Mouse (Mus musculus) forebrain, embryonic 15.5 days (tissue): ENCODE measurements around the gene Tmem121. TPM values are rescaled to one million over a fixed set of nuclear protein-coding genes. Genes with fewer than 3 reads are reported as not detected.
A peak's percentile ranks its signal among the peaks of the same experiment; 100 is the strongest.
"Not testable (repeated sequence)": the region's sequence is repeated elsewhere in the genome, so short reads cannot be mapped to it uniquely, and the experiment has no call there.

Source experiments
- ATAC-seq: fragments of 200-750 bp; cut with Nextera tagmentation; replicated peaks from 2 replicates; pipeline ENCODE4 v1.8.0; 2017; ENCODE audit warnings: mild to moderate bottlenecking, moderate TSS enrichment, moderate library complexity
- H3K27ac ChIP-seq: fragments of 300-500 bp; sonication (generic); replicated peaks from 2 replicates; pipeline ENCODE4 v1.5.1; 2015; ENCODE audit warnings: mild to moderate bottlenecking, inconsistent platforms
- H3K27me3 ChIP-seq: fragments of 300-500 bp; sonication (generic); 2 replicates; pipeline ENCODE4 v1.6.1; 2015; ENCODE audit warnings: inconsistent platforms
- H3K36me3 ChIP-seq: fragments of 300-500 bp; sonication (generic); 2 replicates; pipeline ENCODE4 v1.6.1; 2015; ENCODE audit warnings: mild to moderate bottlenecking, inconsistent platforms
- H3K4me1 ChIP-seq: fragments of 300-500 bp; sonication (generic); 2 replicates; pipeline ENCODE4 v1.6.1; 2015; ENCODE audit warnings: inconsistent platforms
- H3K4me2 ChIP-seq: fragments of 300-500 bp; sonication (generic); replicated peaks from 2 replicates; pipeline ENCODE4 v1.6.1; 2015; ENCODE audit warnings: mild to moderate bottlenecking, inconsistent platforms
- H3K4me3 ChIP-seq: fragments of 300-500 bp; sonication (generic); 2 replicates; pipeline ENCODE4 v1.5.1; 2015; ENCODE audit warnings: mild to moderate bottlenecking, inconsistent platforms
- H3K9ac ChIP-seq: fragments of 300-500 bp; sonication (generic); replicated peaks from 2 replicates; pipeline ENCODE4 v1.6.1; 2015; ENCODE audit warnings: mild to moderate bottlenecking, inconsistent platforms
- H3K9me3 ChIP-seq: fragments of 300-500 bp; sonication (generic); 2 replicates; pipeline ENCODE4 v1.6.1; 2016; ENCODE audit warnings: inconsistent platforms
- WGBS: fragments of 180-500 bp; shearing (Covaris S2); methylation state at CpG from one replicate; pipeline ENCODE4 v1.1.7; 2015; ENCODE audit warnings: mixed read lengths; 5-methylcytosine and 5-hydroxymethylcytosine counted together
- polyA plus RNA-seq: library from polyadenylated mRNA; unstranded; fragments of >200 nt; fragmentation: Nextera tagmentation; extraction: Ambion mirVana; gene quantifications from 2 replicates; pipeline ENCODE4 v1.2.1, GENCODE M21; 2015

Tmem121 gene
- polyA plus RNA-seq, 1 experiment from 2014 or later: 41.1 TPM

GRCm38 (mm10) chr12:113217306-113218242 is 31.8 kb downstream of the Tmem121 start:
- no peaks in the 10 kb centered on the region for H3K27me3 ChIP-seq
- ATAC-seq: peak; percentile 32; the same call in 1 of the 2 replicates
- no peak overlapping the region for H3K4me3 ChIP-seq
- no peaks in the 10 kb centered on the region for H3K4me1 ChIP-seq
- 29% methylated on average over 11 of the region's 11 CpGs for WGBS
- no peaks in the 10 kb centered on the region for H3K36me3 ChIP-seq
- no peak overlapping the region for H3K4me2 ChIP-seq
- no peak overlapping the region for H3K27ac ChIP-seq
- no peak overlapping the region for H3K9ac ChIP-seq
- H3K9me3 ChIP-seq: no peaks in the 10 kb centered on the region

DNA sequence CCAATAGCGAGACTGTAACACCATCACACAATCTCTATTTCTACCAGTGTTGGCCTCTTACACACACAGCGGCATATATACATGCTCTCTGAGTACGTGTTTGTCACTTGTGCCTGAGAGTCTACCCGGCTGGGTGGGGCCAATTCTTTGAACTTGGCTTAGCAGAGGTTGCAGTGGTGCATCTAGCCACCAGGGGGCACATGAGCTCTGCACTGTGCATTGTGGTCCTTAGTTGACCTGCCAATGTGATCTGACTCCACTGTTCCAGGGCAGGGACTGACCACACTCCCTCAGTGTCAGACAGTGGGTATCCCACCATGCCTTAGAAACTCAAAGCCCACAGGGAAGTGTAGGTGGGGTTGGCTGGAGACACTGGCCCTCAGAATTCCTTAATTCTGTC is 34.1 kb downstream of the Tmem121 start:
- no peak overlapping the region for H3K4me3 ChIP-seq
- H3K36me3 ChIP-seq: no peaks in the 10 kb centered on the region
- WGBS: 62% methylated on average over 4 of the region's 4 CpGs
- H3K27ac ChIP-seq: no peak overlapping the region
- H3K27me3 ChIP-seq: no peaks in the 10 kb centered on the region
- H3K4me2 ChIP-seq: no peak overlapping the region
- no peaks in the 10 kb centered on the region for H3K4me1 ChIP-seq
- no peak for ATAC-seq
- H3K9ac ChIP-seq: no peak overlapping the region
- no peaks in the 10 kb centered on the region for H3K9me3 ChIP-seq

DNA sequence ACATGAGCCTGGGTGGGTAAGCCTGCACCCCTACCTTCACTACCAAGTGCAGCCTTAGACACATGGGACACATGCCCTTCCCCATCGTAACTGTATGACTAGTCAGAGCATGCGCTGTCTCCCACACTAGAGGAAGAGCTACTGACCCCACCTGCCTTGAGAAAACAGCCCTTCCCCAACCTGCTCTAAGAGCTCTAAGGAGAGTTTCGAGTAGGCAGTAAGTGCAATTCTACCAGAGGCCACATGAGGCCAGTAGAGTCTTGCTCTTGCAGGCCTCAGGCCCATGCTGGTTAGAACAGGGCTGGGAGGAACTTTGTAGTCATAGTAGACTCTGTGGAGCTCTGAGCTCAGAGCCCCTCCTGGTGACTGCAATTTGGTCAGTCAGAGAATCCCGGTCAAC is 34.7 kb downstream of the Tmem121 start:
- Histone ChIP-seq H3K4me3 (no peak overlapping the region), H3K4me2 (no peak overlapping the region), H3K27me3 (no peaks in the 10 kb centered on the region), H3K9me3 (no peaks in the 10 kb centered on the region), H3K4me1 (no peaks in the 10 kb centered on the region), H3K27ac (no peak overlapping the region), H3K36me3 (no peaks in the 10 kb centered on the region), H3K9ac (no peak overlapping the region)
- WGBS: 49% methylated on average over 4 of the region's 4 CpGs
- ATAC-seq: peak; percentile 41; the same call in 1 of the 2 replicates

GRCm38 (mm10) chr12:113221289-113221688 is 35.6 kb downstream of the Tmem121 start:
- Histone ChIP-seq H3K9me3 (no peaks in the 10 kb centered on the region), H3K36me3 (no peaks in the 10 kb centered on the region), H3K4me1 (no peaks in the 10 kb centered on the region), H3K27me3 (no peaks in the 10 kb centered on the region), H3K4me2 (no peak overlapping the region), H3K9ac (no peak overlapping the region), H3K27ac (no peak overlapping the region), H3K4me3 (no peak overlapping the region)
- no peak for ATAC-seq
- 76% methylated on average over 9 of the region's 9 CpGs for WGBS

DNA sequence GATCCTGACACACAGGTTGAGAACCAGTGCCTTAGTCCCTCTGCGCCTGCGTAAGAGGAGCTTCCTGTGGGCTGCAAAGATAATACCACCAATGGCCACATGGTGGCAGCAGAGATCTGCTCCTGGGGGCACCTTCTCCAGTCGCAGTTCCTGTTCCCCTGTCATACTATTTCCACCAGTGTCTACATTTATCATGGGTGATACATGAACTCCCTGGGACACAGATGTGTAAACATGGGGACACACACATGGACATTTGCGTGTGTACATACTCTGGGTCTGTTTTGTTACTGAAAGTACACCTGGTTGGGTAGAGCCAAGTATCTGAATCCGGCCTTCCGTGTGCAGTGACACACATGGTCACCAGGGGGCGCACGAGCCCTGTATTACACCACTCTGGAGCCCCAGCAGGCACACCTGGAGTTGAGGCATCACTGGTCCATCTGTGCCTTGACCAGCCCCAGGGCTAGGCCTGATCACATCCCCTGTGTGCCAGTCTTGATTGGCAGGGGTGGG is 36.4 kb downstream of the Tmem121 start:
- H3K4me1 ChIP-seq: no peaks in the 10 kb centered on the region
- H3K9ac ChIP-seq: no peak overlapping the region
- no peaks in the 10 kb centered on the region for H3K9me3 ChIP-seq
- H3K4me3 ChIP-seq: no peak overlapping the region
- H3K27me3 ChIP-seq: no peaks in the 10 kb centered on the region
- WGBS: 18% methylated on average over 8 of the region's 8 CpGs
- no peak overlapping the region for H3K27ac ChIP-seq
- H3K4me2 ChIP-seq: no peak overlapping the region
- ATAC-seq: peak; percentile 66
- no peaks in the 10 kb centered on the region for H3K36me3 ChIP-seq

- no peaks in the 10 kb centered on the region for H3K9me3 ChIP-seq
- WGBS: 25% methylated on average over 6 of the region's 6 CpGs
- H3K4me1 ChIP-seq: no peaks in the 10 kb centered on the region
- H3K36me3 ChIP-seq: no peaks in the 10 kb centered on the region
- ATAC-seq: peak; percentile 38
- no peak overlapping the region for H3K4me2 ChIP-seq
- H3K9ac ChIP-seq: no peak overlapping the region
- no peak overlapping the region for H3K27ac ChIP-seq
- no peaks in the 10 kb centered on the region for H3K27me3 ChIP-seq
- H3K4me3 ChIP-seq: no peak overlapping the region
Measured at GRCm38 (mm10) chr12:113222748-113223147, 37.0 kb downstream of the Tmem121 start.

GRCm38 (mm10) chr12:113224206-113224605 is 38.5 kb downstream of the Tmem121 start:
- H3K4me2 ChIP-seq: no peak overlapping the region

GRCm38 (mm10) chr12:113224687-113225091 is 39.0 kb downstream of the Tmem121 start:
- Histone ChIP-seq H3K27ac (no peak overlapping the region), H3K4me3 (no peak overlapping the region), H3K4me1 (no peaks in the 10 kb centered on the region), H3K9me3 (no peaks in the 10 kb centered on the region), H3K9ac (no peak overlapping the region), H3K4me2 (no peak overlapping the region), H3K27me3 (no peaks in the 10 kb centered on the region), H3K36me3 (no peaks in the 10 kb centered on the region)
- no peak for ATAC-seq
- 87% methylated on average over 6 of the region's 6 CpGs for WGBS

More at GRCm38 (mm10) chr12:113224206-113224605, 38.5 kb downstream of the Tmem121 start:
- H3K4me1 ChIP-seq: no peaks in the 10 kb centered on the region
- no peak for ATAC-seq
- no peaks in the 10 kb centered on the region for H3K9me3 ChIP-seq
- H3K27me3 ChIP-seq: no peaks in the 10 kb centered on the region
- H3K27ac ChIP-seq: no peak overlapping the region
- no peak overlapping the region for H3K9ac ChIP-seq
- H3K4me3 ChIP-seq: no peak overlapping the region
- no peaks in the 10 kb centered on the region for H3K36me3 ChIP-seq
- 77% methylated on average over 5 of the region's 5 CpGs for WGBS

DNA sequence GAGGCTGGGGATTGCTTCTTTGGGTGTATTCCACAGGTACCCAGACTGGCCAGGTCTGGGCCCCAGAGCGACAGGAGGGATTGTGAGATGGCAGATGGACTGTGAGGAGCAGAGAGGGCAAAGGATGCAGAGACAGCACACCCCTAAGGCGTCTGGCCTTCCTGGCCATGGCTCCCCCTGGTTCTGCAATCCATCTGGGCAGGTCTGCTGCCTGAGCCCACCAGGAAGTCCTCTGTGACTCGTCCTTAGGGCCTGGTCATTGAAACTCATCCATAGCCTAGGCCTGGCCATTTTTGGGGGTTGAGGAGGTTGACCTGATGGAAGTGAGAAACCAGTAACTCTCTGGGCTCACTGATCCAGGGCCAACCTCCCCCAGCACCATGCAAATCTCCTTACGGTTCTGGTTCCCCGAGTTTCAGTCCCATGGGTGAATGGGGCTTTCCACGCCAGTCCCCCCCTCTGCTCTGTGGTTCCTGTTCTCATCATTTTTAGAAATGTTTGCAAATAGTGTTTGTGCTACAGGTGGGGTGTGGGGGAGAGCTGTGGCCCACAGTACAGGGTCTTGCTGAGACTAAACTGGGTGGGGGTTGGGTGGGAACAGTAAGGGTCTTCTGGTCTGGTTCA is 42.4 kb downstream of the Tmem121 start:
- no peak for ATAC-seq
- Histone ChIP-seq H3K9me3 (no peaks in the 10 kb centered on the region), H3K4me1 (no peaks in the 10 kb centered on the region), H3K4me3 (no peak overlapping the region), H3K4me2 (no peak overlapping the region), H3K9ac (no peak overlapping the region), H3K36me3 (no peaks in the 10 kb centered on the region), H3K27me3 (no peaks in the 10 kb centered on the region), H3K27ac (no peak overlapping the region)
- 74% methylated on average over 6 of the region's 6 CpGs for WGBS

DNA sequence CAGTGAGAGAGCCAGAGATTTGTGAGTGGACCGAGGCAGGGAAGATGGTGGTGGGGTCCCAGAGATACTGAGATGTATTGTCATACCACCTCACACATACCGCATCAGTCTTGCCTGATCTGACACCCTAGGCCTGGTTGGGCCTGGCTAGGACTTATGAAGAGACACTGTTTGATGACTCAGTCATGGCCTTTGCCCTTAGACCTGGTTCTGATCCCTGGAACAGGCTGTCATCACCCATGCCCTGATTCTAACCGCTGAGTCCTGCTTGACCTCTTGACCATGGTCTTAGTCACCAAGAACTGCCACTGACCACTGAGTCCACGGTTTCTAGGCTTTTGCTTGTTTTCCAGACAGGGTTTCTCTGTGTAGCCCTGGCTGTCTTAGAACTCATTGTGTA is 45.0 kb downstream of the Tmem121 start:
- Histone ChIP-seq H3K9me3 (no peaks in the 10 kb centered on the region), H3K36me3 (no peaks in the 10 kb centered on the region), H3K9ac (no peak overlapping the region), H3K27me3 (no peaks in the 10 kb centered on the region), H3K4me3 (no peak overlapping the region), H3K27ac (no peak overlapping the region), H3K4me2 (no peak overlapping the region), H3K4me1 (no peaks in the 10 kb centered on the region)
- 93% methylated on average over 4 of the region's 4 CpGs for WGBS
- no peak for ATAC-seq

GRCm38 (mm10) chr12:113231551-113232263 is 46.0 kb downstream of the Tmem121 start:
- not testable (repeated sequence) for H3K4me3 ChIP-seq, H3K4me1 ChIP-seq, H3K27ac ChIP-seq, H3K27me3 ChIP-seq, H3K4me2 ChIP-seq, H3K36me3 ChIP-seq, H3K9me3 ChIP-seq, H3K9ac ChIP-seq, ATAC-seq
- 87% methylated on average over 6 of the region's 6 CpGs for WGBS

DNA sequence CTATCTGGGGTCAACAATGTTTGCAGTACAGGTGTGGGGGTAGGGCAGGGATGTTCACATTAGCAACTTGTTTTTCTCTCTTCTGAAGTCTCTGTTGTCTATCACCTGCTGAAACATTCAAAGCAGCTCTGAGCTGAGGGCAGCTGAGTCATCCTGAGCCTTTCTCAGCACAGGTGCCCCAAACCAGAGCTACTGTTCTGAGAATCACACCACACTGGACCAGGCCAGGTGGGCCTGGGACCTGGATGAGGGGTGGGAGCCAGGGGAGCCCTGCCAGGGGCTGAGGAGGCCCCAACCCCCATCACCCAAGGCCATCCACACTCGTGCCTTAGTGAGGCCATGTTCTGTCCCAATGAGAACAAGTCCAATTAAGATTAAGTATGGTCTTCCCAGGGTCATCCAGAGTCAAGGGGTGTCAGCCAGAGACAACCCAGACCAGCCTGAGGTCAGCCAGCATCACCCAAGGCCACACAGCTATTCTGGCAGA is 46.6 kb downstream of the Tmem121 start:
- not testable (repeated sequence) for H3K27me3 ChIP-seq, H3K36me3 ChIP-seq, H3K4me1 ChIP-seq, H3K9me3 ChIP-seq, H3K9ac ChIP-seq, ATAC-seq, H3K4me2 ChIP-seq, H3K27ac ChIP-seq, H3K4me3 ChIP-seq
- WGBS: 38% methylated on average over 1 of the region's 1 CpGs
